Mouse (Mus musculus) intestine, embryonic 14.5 days (tissue): ENCODE measurements around the gene Hoxd3. TPM values are rescaled to one million over a fixed set of nuclear protein-coding genes. Genes with fewer than 3 reads are reported as not detected.
A peak's percentile ranks its signal among the peaks of the same experiment; 100 is the strongest.

ENCODE experiments used
- ATAC-seq: fragments of 200-750 bp; cut with Nextera tagmentation; replicated peaks from 2 replicates; pipeline ENCODE4 v1.8.0; 2017; ENCODE audit warnings: low read depth, moderate number of reproducible peaks, moderate TSS enrichment, moderate library complexity; ENCODE audit not compliant: low FRiP score, low TSS enrichment
- DNase-seq: peaks from one replicate; pipeline ENCODE4 v3.0.0-alpha.2; 2018; ENCODE audit warnings: low spot score
- H3K27ac ChIP-seq: fragments of 300-500 bp; sonication (generic); 2 replicates; pipeline ENCODE4 v1.5.1; 2014; ENCODE audit warnings: low read depth, mild to moderate bottlenecking, control low read depth
- H3K27me3 ChIP-seq: fragments of 300-500 bp; sonication (generic); replicated peaks from 2 replicates; pipeline ENCODE4 v1.6.1; 2014; ENCODE audit warnings: low read length, control low read depth; ENCODE audit not compliant: control insufficient read depth, insufficient read depth
- H3K36me3 ChIP-seq: fragments of 300-500 bp; sonication (generic); 2 replicates; pipeline ENCODE4 v1.6.1; 2014; ENCODE audit warnings: low read length, control low read depth; ENCODE audit not compliant: control insufficient read depth, insufficient read depth
- H3K4me1 ChIP-seq: fragments of 300-500 bp; sonication (generic); replicated peaks from 2 replicates; pipeline ENCODE4 v1.6.1; 2014; ENCODE audit warnings: low read length, control low read depth, mixed read lengths; ENCODE audit not compliant: control insufficient read depth, insufficient read depth
- H3K4me2 ChIP-seq: fragments of 300-500 bp; sonication (generic); 2 replicates; pipeline ENCODE4 v1.6.1; 2014; ENCODE audit warnings: low read length
- H3K4me3 ChIP-seq: fragments of 300-500 bp; sonication (generic); 2 replicates; pipeline ENCODE4 v1.5.1; 2014; ENCODE audit warnings: low read depth, low read length, control low read depth, mixed read lengths
- H3K9ac ChIP-seq: fragments of 300-500 bp; sonication (generic); 2 replicates; pipeline ENCODE4 v1.6.1; 2014; ENCODE audit warnings: mild to moderate bottlenecking, low read length
- H3K9me3 ChIP-seq: fragments of 300-500 bp; sonication (generic); 2 replicates; pipeline ENCODE4 v1.6.1; 2016; ENCODE audit warnings: low read length, control low read depth; ENCODE audit not compliant: control insufficient read depth
- WGBS: fragments of 180-500 bp; shearing (Covaris S2); extraction: QIAGEN DNeasy Blood & Tissue Kit; methylation state at CpG from one replicate; pipeline ENCODE4 v1.1.7; 2014; 5-methylcytosine and 5-hydroxymethylcytosine counted together
- microRNA counts: library from miRNA; unstranded; fragments of <30 nt; microRNA quantifications from one replicate; lab custom pipeline; 2016
- microRNA-seq: library from miRNA; unstranded; fragments of <30 nt; microRNA quantifications from one replicate; pipeline ENCODE4, GENCODE M21; 2016
- polyA plus RNA-seq: library from polyadenylated mRNA; unstranded; fragments of >200 nt; fragmentation: Nextera tagmentation; extraction: Ambion mirVana; gene quantifications from 2 replicates; pipeline ENCODE4 v1.2.1, GENCODE M21; 2014

Hoxd3 gene
- polyA plus RNA-seq, 1 experiment from 2014 or later: 27.6 TPM

- DNase-seq (peak; percentile 58), ATAC-seq (peak; percentile 60)
- Histone ChIP-seq H3K4me2 (peak overlapping the region; percentile 69), H3K9ac (no peak overlapping the region), H3K36me3 (no peaks in the 10 kb centered on the region), H3K27ac (no peak overlapping the region), H3K27me3 (peaks cover 77% of the 10 kb centered on the region), H3K4me1 (peaks cover 16% of the 10 kb centered on the region), H3K9me3 (no peaks in the 10 kb centered on the region), H3K4me3 (peak overlapping the region; percentile 37)
- WGBS: 1% methylated on average over 51 of the region's 53 CpGs
Observed at GRCm38 (mm10) chr2:74763245-74763735, 51.6 kb downstream of the Hoxd3 start.

- H3K36me3 ChIP-seq: no peaks in the 10 kb centered on the region
- 33% methylated on average over 10 of the region's 10 CpGs for WGBS
- no peak overlapping the region for H3K4me2 ChIP-seq
- no peak overlapping the region for H3K9ac ChIP-seq
- ATAC-seq: no peak
- peaks cover 73% of the 10 kb centered on the region for H3K27me3 ChIP-seq
- DNase-seq: peak; percentile 61
- no peaks in the 10 kb centered on the region for H3K9me3 ChIP-seq
- no peak overlapping the region for H3K4me3 ChIP-seq
- H3K4me1 ChIP-seq: peaks cover 16% of the 10 kb centered on the region
- no peak overlapping the region for H3K27ac ChIP-seq
Observed at GRCm38 (mm10) chr2:74763976-74764375, 52.2 kb downstream of the Hoxd3 start.

GRCm38 (mm10) chr2:74774359-74774758, 62.6 kb downstream of the Hoxd3 start:
- H3K4me3 ChIP-seq: no peak overlapping the region
- no peak for DNase-seq
- no peak overlapping the region for H3K9ac ChIP-seq
- H3K27ac ChIP-seq: no peak overlapping the region
- no peaks in the 10 kb centered on the region for H3K27me3 ChIP-seq
- no peak overlapping the region for H3K4me2 ChIP-seq
- no peak for ATAC-seq
- H3K4me1 ChIP-seq: no peaks in the 10 kb centered on the region
- H3K9me3 ChIP-seq: no peaks in the 10 kb centered on the region
- WGBS: 92% methylated on average over 2 of the region's 2 CpGs
- no peaks in the 10 kb centered on the region for H3K36me3 ChIP-seq

GRCm38 (mm10) chr2:74777536-74778275, 66.0 kb downstream of the Hoxd3 start:
- H3K27me3 ChIP-seq: no peaks in the 10 kb centered on the region

GRCm38 (mm10) chr2:74781386-74781785, 69.7 kb downstream of the Hoxd3 start:
- Histone ChIP-seq H3K4me2 (no peak overlapping the region), H3K4me3 (no peak overlapping the region), H3K27me3 (no peaks in the 10 kb centered on the region), H3K27ac (no peak overlapping the region), H3K4me1 (no peaks in the 10 kb centered on the region), H3K36me3 (no peaks in the 10 kb centered on the region), H3K9me3 (no peaks in the 10 kb centered on the region), H3K9ac (no peak overlapping the region)
- ATAC-seq (no peak), DNase-seq (no peak)
- 73% methylated on average over 5 of the region's 5 CpGs for WGBS

More at GRCm38 (mm10) chr2:74777536-74778275, 66.0 kb downstream of the Hoxd3 start:
- no peaks in the 10 kb centered on the region for H3K9me3 ChIP-seq
- no peaks in the 10 kb centered on the region for H3K36me3 ChIP-seq
- H3K4me2 ChIP-seq: no peak overlapping the region
- no peak overlapping the region for H3K4me3 ChIP-seq
- H3K4me1 ChIP-seq: no peaks in the 10 kb centered on the region
- DNase-seq (no peak), ATAC-seq (no peak)
- 70% methylated on average over 13 of the region's 13 CpGs for WGBS
- no peak overlapping the region for H3K9ac ChIP-seq
- no peak overlapping the region for H3K27ac ChIP-seq

GRCm38 (mm10) chr2:74795531-74795930, 83.8 kb downstream of the Hoxd3 start:
- Histone ChIP-seq H3K9me3 (no peaks in the 10 kb centered on the region), H3K9ac (no peak overlapping the region), H3K4me3 (no peak overlapping the region), H3K36me3 (no peaks in the 10 kb centered on the region), H3K27me3 (no peaks in the 10 kb centered on the region), H3K4me2 (no peak overlapping the region), H3K27ac (no peak overlapping the region), H3K4me1 (no peaks in the 10 kb centered on the region; the same call in 1 of the 2 replicates)
- DNase-seq (no peak), ATAC-seq (no peak)
- 29% methylated on average over 7 of the region's 7 CpGs for WGBS

MicroRNAs within 50 kb of the gene (microRNA counts, 519-probe panel; counts per million panel counts)
- 4,849 counts per million, percentile 82 among the panel's probes with 10 or more counts for microRNA mmu-miR-10b (lab: Ali Mortazavi, UCI)

Small RNAs within 50 kb of the gene (microRNA-seq; reads per million reads assigned to microRNA genes)
- not detected for gene Gm44463
- gene Mir10b: 50,239 reads per million, percentile 100 among the genes with 10 or more reads in this experiment

Other genes starting within 250 kb of the Hoxd3 start
- 22.5 and 23.7 TPM in 2 replicates for gene Lnpk, start 132.5 kb upstream of the Hoxd3 start, polyA plus RNA-seq
- gene Evx2, start 52.4 kb upstream of the Hoxd3 start, polyA plus RNA-seq: not detected in 2 replicates
- not detected in 2 replicates for gene Hoxd13, start 43.6 kb upstream of the Hoxd3 start, polyA plus RNA-seq
- gene Hoxd12, start 36.9 kb upstream of the Hoxd3 start, polyA plus RNA-seq: 0.24 and 0.34 TPM in 2 replicates
- 3.6 and 4.2 TPM in 2 replicates for gene Hoxd11, start 32.4 kb upstream of the Hoxd3 start, polyA plus RNA-seq
- gene Hoxd10, start 20.0 kb upstream of the Hoxd3 start, polyA plus RNA-seq: 7.8 and 13.7 TPM in 2 replicates
- 3.9 and 6.8 TPM in 2 replicates for gene Hoxd9, start 14.2 kb upstream of the Hoxd3 start, polyA plus RNA-seq
- gene Hoxd8, start 7.3 kb upstream of the Hoxd3 start, polyA plus RNA-seq: 6.1 and 8.4 TPM in 2 replicates
- gene Hoxd4, start within 50 bp of the Hoxd3 start, polyA plus RNA-seq: 1.6 and 2.9 TPM in 2 replicates
- gene Gm28230, start 14.8 kb downstream of the Hoxd3 start, polyA plus RNA-seq: 0.38 and 0.66 TPM in 2 replicates
- 0.62 TPM in 1 of 2 replicates, not detected in the other for gene Hoxd1, start 51.1 kb downstream of the Hoxd3 start, polyA plus RNA-seq
- gene Mtx2, start 113.9 kb downstream of the Hoxd3 start, polyA plus RNA-seq: 124 and 126 TPM in 2 replicates